Mouse (Mus musculus) olfactory bulb, adult 2 months (tissue): ENCODE measurements at regions not wholly inside any gene's neighbourhood (a gene's known extent, or its start where the extent isn't known, plus 50 kb on each side); places are given as distances from the start of the nearest gene placed in this dataset.

Experiments
- CTCF ChIP-seq: fragments of 200-500 bp; IDR thresholded peaks from 2 replicates; pipeline ENCODE4 v1.5.1; 2012; ENCODE audit warnings: low read depth, mild to moderate bottlenecking, low read length, moderate library complexity; ENCODE audit not compliant: insufficient read depth
- POLR2A ChIP-seq: fragments of 200-500 bp; IDR thresholded peaks from 2 replicates; pipeline ENCODE4 v1.6.1; 2012; ENCODE audit warnings: mild to moderate bottlenecking, low read depth, low read length, moderate library complexity; ENCODE audit not compliant: insufficient read depth

DNA sequence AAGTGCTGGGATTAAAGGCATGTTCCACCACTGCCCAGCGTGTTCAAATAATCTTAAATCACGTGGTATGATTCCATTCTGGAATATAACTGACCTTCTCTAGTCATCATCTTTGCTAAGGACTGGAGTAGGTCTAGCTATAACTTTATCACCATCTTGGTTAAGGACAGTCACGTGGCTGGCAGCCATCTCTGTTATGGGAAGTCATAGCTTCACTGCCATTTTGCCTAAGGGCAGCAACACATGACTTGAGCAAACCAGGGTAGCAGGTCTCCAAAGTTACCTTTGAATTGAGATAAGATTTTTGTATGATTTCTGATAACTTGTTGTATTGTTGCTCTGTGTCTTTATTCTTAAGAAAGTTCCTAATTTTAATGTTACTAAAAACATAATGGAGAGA lies 96.2 kb downstream of the Nucb2 start:
- TF ChIP-seq CTCF (no peak), POLR2A (no peak)
